Mouse (Mus musculus) ES-E14 (cell line): ENCODE results near the gene Ctnnd2.

Experiments used
- ZC3H11A ChIP-seq: IDR thresholded peaks from 2 replicates; pipeline ENCODE4 v1.6.1; 2012; ENCODE audit warnings: low read depth, mild to moderate bottlenecking, inconsistent platforms, low read length, borderline replicate concordance
- ZNF384 ChIP-seq: IDR thresholded peaks from 2 replicates; pipeline ENCODE4 v1.6.1; 2012; ENCODE audit warnings: low read depth, low read length, inconsistent platforms

DNA sequence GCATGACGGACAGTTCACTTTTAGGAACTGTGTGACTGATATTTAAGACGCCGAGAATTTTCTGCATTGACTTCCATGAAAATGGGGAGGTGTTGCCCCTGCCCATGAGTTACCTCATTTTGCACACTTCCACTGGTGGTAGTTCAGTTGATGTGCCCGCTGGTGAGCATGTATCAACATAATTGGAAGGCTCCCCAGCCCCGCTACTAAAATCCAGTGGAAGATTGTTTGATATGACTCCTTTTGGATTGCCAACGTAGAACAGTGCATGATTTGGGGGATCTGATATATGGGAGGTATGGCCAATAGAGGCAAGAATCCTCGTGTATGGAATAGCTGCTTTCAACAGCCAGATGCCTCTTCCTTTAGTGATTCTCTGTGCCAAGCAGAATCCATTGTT, 1.9 kb downstream of the Ctnnd2 start:
- no peak for TF ChIP-seq ZC3H11A
- no peak for TF ChIP-seq ZNF384
